Mouse (Mus musculus) lung, postnatal 0 days (tissue): ENCODE results near the gene Olfr1048. TPM values are rescaled to one million over a fixed set of nuclear protein-coding genes. Genes with fewer than 3 reads are reported as not detected.

Experiments used
- ATAC-seq: fragments of 200-750 bp; cut with Nextera tagmentation; 2 replicates; pipeline ENCODE4 v1.8.0; 2017; ENCODE audit warnings: moderate library complexity
- DNase-seq: peaks from one replicate; pipeline ENCODE4 v3.0.0-alpha.2; 2016; ENCODE audit warnings: low spot score
- H3K27ac ChIP-seq: fragments of 300-500 bp; sonication (generic); 2 replicates; pipeline ENCODE4 v1.5.1; 2014; ENCODE audit warnings: antibody characterized with exemption, mild to moderate bottlenecking, low read length, mixed read lengths
- H3K27me3 ChIP-seq: fragments of 300-500 bp; sonication (generic); replicated peaks from 2 replicates; pipeline ENCODE4 v1.6.1; 2014; ENCODE audit warnings: low read length, mixed read lengths; ENCODE audit not compliant: insufficient read depth
- H3K36me3 ChIP-seq: fragments of 300-500 bp; sonication (generic); 2 replicates; pipeline ENCODE4 v1.6.1; 2014; ENCODE audit warnings: low read length, mixed read lengths; ENCODE audit not compliant: insufficient read depth
- H3K4me1 ChIP-seq: fragments of 300-500 bp; sonication (generic); 2 replicates; pipeline ENCODE4 v1.6.1; 2014; ENCODE audit warnings: antibody characterized with exemption, low read depth, low read length, mixed read lengths; ENCODE audit not compliant: insufficient read depth
- H3K4me2 ChIP-seq: fragments of 300-500 bp; sonication (generic); replicated peaks from 2 replicates; pipeline ENCODE4 v1.6.1; 2014; ENCODE audit warnings: low read depth, mild to moderate bottlenecking, low read length, moderate library complexity, mixed read lengths
- H3K4me3 ChIP-seq: fragments of 300-500 bp; sonication (generic); 2 replicates; pipeline ENCODE4 v1.5.1; 2014; ENCODE audit warnings: low read depth, low read length
- H3K9ac ChIP-seq: fragments of 300-500 bp; sonication (generic); replicated peaks from 2 replicates; pipeline ENCODE4 v1.6.1; 2014; ENCODE audit warnings: low read depth, mild to moderate bottlenecking
- H3K9me3 ChIP-seq: fragments of 300-500 bp; sonication (generic); 2 replicates; pipeline ENCODE4 v1.6.1; 2016; ENCODE audit warnings: low read length, mixed read lengths
- CTCF ChIP-seq: IDR thresholded peaks from 2 replicates; pipeline ENCODE4 v1.5.1; 2016; ENCODE audit warnings: antibody characterized with exemption, mild to moderate bottlenecking
- EP300 ChIP-seq: IDR thresholded peaks from 2 replicates; pipeline ENCODE4 v1.6.1; 2016; ENCODE audit warnings: antibody characterized with exemption, mild to moderate bottlenecking, control low read depth
- polyA plus RNA-seq: library from polyadenylated mRNA; unstranded; fragments of >200 nt; fragmentation: Nextera tagmentation; extraction: Ambion mirVana; gene quantifications from 2 replicates; pipeline ENCODE4 v1.2.1, GENCODE M21; 2015

The Olfr1048 gene
- polyA plus RNA-seq, 1 experiment from 2014 or later: not detected

DNA sequence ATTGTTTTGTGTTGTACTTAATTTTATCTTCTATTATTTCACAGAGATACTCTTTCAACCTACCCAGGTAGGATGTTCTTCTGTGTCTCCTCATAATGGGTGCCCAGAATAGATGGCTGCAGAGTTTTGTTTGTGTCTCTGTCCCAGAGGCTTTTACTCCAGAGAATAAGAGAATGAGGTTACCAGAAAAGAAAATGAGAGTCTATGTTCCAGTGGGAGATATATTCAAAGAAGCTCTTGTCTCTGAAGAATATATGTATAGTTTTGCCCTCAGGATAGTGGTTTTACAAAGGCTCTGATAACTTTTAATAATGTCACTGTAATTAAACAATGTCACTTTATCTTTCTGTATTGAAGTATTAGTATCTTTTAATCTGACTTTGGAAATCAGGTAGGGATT is 54.5 kb downstream of the Olfr1048 start, which contains the start of gene Olfr52:
Gene Olfr52 (minus strand): TSS at position 101 of the 400 bp plus-strand sequence.
- Histone ChIP-seq H3K27ac (no peak within 1 kb of the TSS), H3K36me3 (no peaks in the 10 kb centered on the region), H3K27me3 (no peaks in the 10 kb centered on the region), H3K9ac (no peak within 1 kb of the TSS), H3K4me1 (no peaks in the 10 kb centered on the region), H3K9me3 (no peaks in the 10 kb centered on the region), H3K4me3 (no peak within 1 kb of the TSS), H3K4me2 (no peak within 1 kb of the TSS)
- DNase-seq (no peak), ATAC-seq (no peak)
- TF ChIP-seq CTCF: no peak
- TF ChIP-seq EP300: no peak

Other genes with a start within 250 kb of the Olfr1048 start
- gene Olfr1031, start 250.0 kb downstream of the Olfr1048 start, polyA plus RNA-seq: not detected in 2 replicates
- gene Olfr1032, start 234.7 kb downstream of the Olfr1048 start, polyA plus RNA-seq: not detected in 2 replicates
- 3.4 and 8.8 TPM in 2 replicates for gene Olfr1033, start 219.7 kb downstream of the Olfr1048 start, polyA plus RNA-seq
- gene Olfr1034, start 194.4 kb downstream of the Olfr1048 start, polyA plus RNA-seq: 0.06 TPM in 1 of 2 replicates, not detected in the other
- gene Olfr1036, start 166.3 kb downstream of the Olfr1048 start, polyA plus RNA-seq: not detected in 2 replicates
- not detected in 2 replicates for gene Olfr1037, start 152.9 kb downstream of the Olfr1048 start, polyA plus RNA-seq
- gene Olfr1039, start 104.4 kb downstream of the Olfr1048 start, polyA plus RNA-seq: not detected in 2 replicates
- gene Olfr1040, start 93.6 kb downstream of the Olfr1048 start, polyA plus RNA-seq: not detected in 2 replicates
- gene Olfr1042, start 78.5 kb downstream of the Olfr1048 start, polyA plus RNA-seq: not detected in 2 replicates
- gene Olfr1043, start 72.8 kb downstream of the Olfr1048 start, polyA plus RNA-seq: not detected in 2 replicates
- gene Olfr1044, start 62.5 kb downstream of the Olfr1048 start, polyA plus RNA-seq: not detected in 2 replicates
- gene Olfr52, start 54.6 kb downstream of the Olfr1048 start, polyA plus RNA-seq: not detected in 2 replicates
- gene Olfr1045, start 37.3 kb downstream of the Olfr1048 start, polyA plus RNA-seq: not detected in 2 replicates
- not detected in 2 replicates for gene Olfr1046, start 21.0 kb downstream of the Olfr1048 start, polyA plus RNA-seq
- not detected in 2 replicates for gene Olfr1047, start 8.9 kb downstream of the Olfr1048 start, polyA plus RNA-seq
- gene Olfr1049, start 18.0 kb upstream of the Olfr1048 start, polyA plus RNA-seq: not detected in 2 replicates
- gene Olfr1051, start 38.8 kb upstream of the Olfr1048 start, polyA plus RNA-seq: not detected in 2 replicates
- gene Olfr1052, start 52.2 kb upstream of the Olfr1048 start, polyA plus RNA-seq: not detected in 2 replicates
- not detected in 2 replicates for gene Olfr1053, start 75.0 kb upstream of the Olfr1048 start, polyA plus RNA-seq
- not detected in 2 replicates for gene Olfr1054, start 95.1 kb upstream of the Olfr1048 start, polyA plus RNA-seq
- gene Olfr1055, start 110.0 kb upstream of the Olfr1048 start, polyA plus RNA-seq: not detected in 2 replicates
- gene Olfr1056, start 122.2 kb upstream of the Olfr1048 start, polyA plus RNA-seq: not detected in 2 replicates
- gene Olfr1057, start 138.1 kb upstream of the Olfr1048 start, polyA plus RNA-seq: not detected in 2 replicates
- not detected in 2 replicates for gene Olfr1058, start 148.3 kb upstream of the Olfr1048 start, polyA plus RNA-seq
- not detected in 2 replicates for gene Olfr1061, start 173.8 kb upstream of the Olfr1048 start, polyA plus RNA-seq
- not detected in 2 replicates for gene Olfr1062, start 186.5 kb upstream of the Olfr1048 start, polyA plus RNA-seq
- gene Olfr1065, start 210.3 kb upstream of the Olfr1048 start, polyA plus RNA-seq: not detected in 2 replicates
- not detected in 2 replicates for gene Olfr1066, start 216.0 kb upstream of the Olfr1048 start, polyA plus RNA-seq
- not detected in 2 replicates for gene Olfr228, start 247.1 kb upstream of the Olfr1048 start, polyA plus RNA-seq